Mouse (Mus musculus): ENCODE measurements at regions not wholly inside any gene's neighbourhood (a gene's known extent, or its start where the extent isn't known, plus 50 kb on each side); places are given as distances from the start of the nearest gene placed in this dataset.

GRCm38 (mm10) chr12:85527011-85527410 is 53.3 kb downstream of the Fos start:
- DNase-seq (ENCODE audit: extremely low spot score in 1 of 2, low spot score in 2 of 2): no peak
- intact Hi-C loops (cut with DNase I): loop anchor here (5.0 kb wide), 1 partner anchor 65 kb away; no protein-coding TSS in a partner anchor
- TF ChIP-seq CTCF (IDR thresholded peaks at IDR 0.05): no peak
- Histone ChIP-seq H3K4me3 (no peak overlapping the region), H3K27ac (no peak overlapping the region)

GRCm38 (mm10) chr12:85531638-85532037 is 57.9 kb downstream of the Fos start:
- no peak for DNase-seq (ENCODE audit: extremely low spot score in 1 of 2, low spot score in 2 of 2)
- TF ChIP-seq CTCF (IDR thresholded peaks at IDR 0.05): peak; percentile 34
- no peak overlapping the region for H3K27ac ChIP-seq
- intact Hi-C loops (cut with DNase I): no loop called here
- H3K4me3 ChIP-seq: no peak overlapping the region

- no peak for TF ChIP-seq CTCF (IDR thresholded peaks at IDR 0.05)
- no peak overlapping the region for H3K4me3 ChIP-seq
- no peak overlapping the region for H3K27ac ChIP-seq
- intact Hi-C loops (cut with DNase I): no loop called here
- DNase-seq (ENCODE audit: extremely low spot score in 1 of 2, low spot score in 2 of 2): no peak
Measured at GRCm38 (mm10) chr12:85532221-85532612, 58.5 kb downstream of the Fos start.

- DNase-seq (ENCODE audit: extremely low spot score in 1 of 2, low spot score in 2 of 2): peak in 1 of 2 experiments; percentile 20
- Histone ChIP-seq H3K4me3 (no peak overlapping the region), H3K27ac (no peak overlapping the region)
- no peak for TF ChIP-seq CTCF (IDR thresholded peaks at IDR 0.05)
- intact Hi-C loops (cut with DNase I): no loop called here
Measured at GRCm38 (mm10) chr12:85532613-85533460, 59.1 kb downstream of the Fos start.

GRCm38 (mm10) chr12:85533603-85534002 is 59.9 kb downstream of the Fos start:
- Histone ChIP-seq H3K27ac (no peak overlapping the region), H3K4me3 (no peak overlapping the region)
- no peak for TF ChIP-seq CTCF (IDR thresholded peaks at IDR 0.05)
- intact Hi-C loops (cut with DNase I): no loop called here
- DNase-seq (ENCODE audit: extremely low spot score in 1 of 2, low spot score in 2 of 2): no peak

- intact Hi-C loops (cut with DNase I): no loop called here
- no peak overlapping the region for H3K27ac ChIP-seq
- no peak for DNase-seq (ENCODE audit: extremely low spot score in 1 of 2, low spot score in 2 of 2)
- H3K4me3 ChIP-seq: no peak overlapping the region
- no peak for TF ChIP-seq CTCF (IDR thresholded peaks at IDR 0.05)
Measured at GRCm38 (mm10) chr12:85539423-85539822, 59.4 kb upstream of the Jdp2 start.

GRCm38 (mm10) chr12:85541153-85541552 is 57.7 kb upstream of the Jdp2 start:
- intact Hi-C loops (cut with DNase I): no loop called here
- H3K27ac ChIP-seq: no peak overlapping the region
- TF ChIP-seq CTCF (IDR thresholded peaks at IDR 0.05): no peak
- no peak for DNase-seq (ENCODE audit: extremely low spot score in 1 of 2, low spot score in 2 of 2)
- no peak overlapping the region for H3K4me3 ChIP-seq

- Histone ChIP-seq H3K4me3 (no peak overlapping the region), H3K27ac (no peak overlapping the region)
- no peak for TF ChIP-seq CTCF (IDR thresholded peaks at IDR 0.05)
- no peak for DNase-seq (ENCODE audit: extremely low spot score in 1 of 2, low spot score in 2 of 2)
- intact Hi-C loops (cut with DNase I): no loop called here
Measured at GRCm38 (mm10) chr12:85542881-85543280, 55.9 kb upstream of the Jdp2 start.

GRCm38 (mm10) chr12:85543520-85543919 is 55.3 kb upstream of the Jdp2 start:
- TF ChIP-seq CTCF (IDR thresholded peaks at IDR 0.05): no peak
- intact Hi-C loops (cut with DNase I): no loop called here
- no peak for DNase-seq (ENCODE audit: extremely low spot score in 1 of 2, low spot score in 2 of 2)
- no peak overlapping the region for H3K4me3 ChIP-seq
- H3K27ac ChIP-seq: no peak overlapping the region

GRCm38 (mm10) chr12:85544801-85545200 is 54.0 kb upstream of the Jdp2 start:
- Histone ChIP-seq H3K4me3 (no peak overlapping the region), H3K27ac (no peak overlapping the region)
- intact Hi-C loops (cut with DNase I): no loop called here
- no peak for DNase-seq (ENCODE audit: extremely low spot score in 1 of 2, low spot score in 2 of 2)
- no peak for TF ChIP-seq CTCF (IDR thresholded peaks at IDR 0.05)

- DNase-seq (ENCODE audit: extremely low spot score in 1 of 2, low spot score in 2 of 2): no peak
- TF ChIP-seq CTCF (IDR thresholded peaks at IDR 0.05): no peak
- Histone ChIP-seq H3K4me3 (no peak overlapping the region), H3K27ac (no peak overlapping the region)
- intact Hi-C loops (cut with DNase I): no loop called here
Measured at GRCm38 (mm10) chr12:85545718-85546117, 53.1 kb upstream of the Jdp2 start.

GRCm38 (mm10) chr12:85548076-85548475 is 50.8 kb upstream of the Jdp2 start:
- TF ChIP-seq CTCF (IDR thresholded peaks at IDR 0.05): no peak
- intact Hi-C loops (cut with DNase I): no loop called here
- no peak overlapping the region for H3K4me3 ChIP-seq
- H3K27ac ChIP-seq: no peak overlapping the region
- no peak for DNase-seq (ENCODE audit: extremely low spot score in 1 of 2, low spot score in 2 of 2)

Data from left cerebral cortex, adult 2 months (tissue).